ENCODE assay signal across 23 mouse cellular contexts in the genomic region with DNA sequence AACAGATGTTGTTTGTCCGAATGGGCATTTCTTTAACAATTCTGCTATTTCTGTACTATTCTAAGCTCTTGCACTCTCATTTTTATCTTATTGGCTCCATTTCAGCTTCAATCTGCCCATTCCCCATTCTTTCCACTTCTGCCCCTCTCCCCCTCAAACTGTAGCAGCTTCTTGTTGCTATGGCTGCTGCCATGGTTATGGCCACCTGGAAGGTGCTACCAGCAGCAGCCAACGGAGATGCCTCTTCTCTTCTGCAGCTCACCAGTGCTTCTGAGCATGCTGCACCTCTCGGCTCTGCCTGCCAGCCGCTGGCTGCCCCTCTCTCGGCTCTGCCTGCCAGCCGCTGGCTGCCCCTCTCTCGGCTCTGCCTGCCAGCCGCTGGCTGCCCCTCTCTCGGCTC. TPM values are rescaled to one million over a fixed set of nuclear protein-coding genes. Genes with fewer than 3 reads are reported as not detected.
DNase-seq lines count a peak whose midpoint lies in the region; ATAC-seq lines count a peak whose summit lies in the region.
"Had no signal": no experiment of that assay in that cellular context is flagged by ENCODE, and none has a peak within 500 bp of the region (broad histone marks: within the 10 kb centered on the region; RNA-seq: fewer than 3 reads in every experiment).

No protein-coding gene starts in this region.

- no peak overlapping the region for H3K4me2 ChIP-seq in neural tube, embryonic 15.5 days
- H3K4me2 ChIP-seq: embryonic facial prominence, embryonic 12.5 days; hindbrain, embryonic 13.5 days; intestine, embryonic 15.5 days; liver, embryonic 15.5 days; lung, embryonic 15.5 days had no signal

- DNase-seq in frontal cortex, postnatal 36 days (ENCODE audit: low spot score in 2 of 2), result no peak
- DNase-seq in left cerebral cortex, postnatal 4 days, result peak; percentile 3
- DNase-seq in left cerebral cortex, adult 18-20 months (ENCODE audit: low spot score in 2 of 2), result no peak
- DNase-seq: adrenal gland, postnatal 10 days; cerebellum, adult 11 months; cerebellum, adult 9-11 months; gastrocnemius, postnatal 25 days; kidney, adult 8-10 months; kidney, postnatal 25 days; liver; lung, postnatal 36 days; right cerebral cortex, postnatal 14 days had no signal

- WGBS in neural tube, embryonic 15.5 days, result 54% methylated on average over 9 of the region's 9 CpGs

- no peaks in the 10 kb centered on the region for H3K4me1 ChIP-seq in brown adipose tissue, adult 24 weeks (ENCODE audit: control insufficient read depth, insufficient read depth, insufficient read length, low read length)
- 0 out of 2 replicates have a peak, but pooled peaks cover 5% of the 10 kb centered on the region for H3K4me1 ChIP-seq in neural tube, embryonic 15.5 days
- H3K4me1 ChIP-seq: embryonic facial prominence, embryonic 12.5 days; liver, embryonic 15.5 days had no signal

- H3K36me3 ChIP-seq in neural tube, embryonic 15.5 days, result no peaks in the 10 kb centered on the region
- H3K36me3 ChIP-seq: embryonic facial prominence, embryonic 12.5 days; hindbrain, embryonic 13.5 days; intestine, embryonic 15.5 days; limb, embryonic 10.5 days; liver, embryonic 15.5 days; lung, embryonic 15.5 days had no signal

- no peak overlapping the region for H3K4me3 ChIP-seq in brown adipose tissue, adult 24 weeks (ENCODE audit: insufficient read depth, low read depth, low read length)
- H3K4me3 ChIP-seq in neural tube, embryonic 15.5 days (replicated peaks), result no peak overlapping the region
- H3K4me3 ChIP-seq: embryonic facial prominence, embryonic 12.5 days; hindbrain, embryonic 13.5 days; intestine, embryonic 15.5 days; limb, embryonic 10.5 days; liver, embryonic 15.5 days; lung, embryonic 15.5 days had no signal

- intact Hi-C loops in left cerebral cortex, postnatal 4 days (cut with DNase I), result no loop called here

- no peak overlapping the region for H3K9ac ChIP-seq in neural tube, embryonic 15.5 days (replicated peaks)
- H3K9ac ChIP-seq: embryonic facial prominence, embryonic 12.5 days; hindbrain, embryonic 13.5 days; intestine, embryonic 15.5 days; liver, embryonic 15.5 days; lung, embryonic 15.5 days had no signal

- ATAC-seq in frontal cortex, adult (ENCODE audit: low TSS enrichment), result peak; percentile 47; the same call in 1 of the 2 replicates
- ATAC-seq in neural tube, embryonic 15.5 days (ENCODE audit: low FRiP score), result no peak
- no peak for ATAC-seq in granulocyte monocyte progenitor cell, adult 5-6 weeks (replicated peaks; ENCODE audit: poor library complexity, severe bottlenecking)
- ATAC-seq: intestine, embryonic 15.5 days; midbrain, embryonic 16.5 days had no signal

- no peaks in the 10 kb centered on the region for H3K9me3 ChIP-seq in neural tube, embryonic 15.5 days (replicated peaks)
- H3K9me3 ChIP-seq: embryonic facial prominence, embryonic 12.5 days; hindbrain, embryonic 13.5 days; intestine, embryonic 15.5 days; limb, embryonic 10.5 days; liver, embryonic 15.5 days; lung, embryonic 15.5 days had no signal

- no peaks in the 10 kb centered on the region for H3K27me3 ChIP-seq in neural tube, embryonic 15.5 days (replicated peaks)
- H3K27me3 ChIP-seq: embryonic facial prominence, embryonic 12.5 days; hindbrain, embryonic 13.5 days; intestine, embryonic 15.5 days; liver, embryonic 15.5 days; lung, embryonic 15.5 days had no signal

- peak overlapping the region; percentile 67 for H3K27ac ChIP-seq in brown adipose tissue, adult 24 weeks (replicated peaks; ENCODE audit: low read depth, low read length)
- peak overlapping the region; percentile 33; the same call in 1 of the 2 replicates for H3K27ac ChIP-seq in neural tube, embryonic 15.5 days (replicated peaks)
- H3K27ac ChIP-seq: embryonic facial prominence, embryonic 12.5 days; hindbrain, embryonic 13.5 days; intestine, embryonic 15.5 days; limb, embryonic 10.5 days; liver, embryonic 15.5 days; lung, embryonic 15.5 days had no signal

RNA-seq across cellular contexts. Expression of a gene that starts 8.0 kb away (rescaled TPM):
- total RNA-seq in left cerebral cortex, postnatal 4 days (2021), result 10 to 100 TPM; 77.4 to 79.9 TPM
- total RNA-seq in left cerebral cortex, adult 18-20 months (2021), result 10 to 100 TPM; 85.9 to 92.6 TPM
- 22.5 and 30.0 TPM in 2 replicates for polyA plus RNA-seq in brown adipose tissue, adult 24 weeks (2012; ENCODE audit: insufficient read depth, insufficient read length, missing spikeins)
- 21.0 and 22.8 TPM in 2 replicates for polyA plus RNA-seq in neural tube, embryonic 15.5 days (2015; fragmentation: Nextera tagmentation; extraction: Ambion mirVana)
- 40.6 and 45.1 TPM in 2 replicates for total RNA-seq in granulocyte monocyte progenitor cell, adult 5-6 weeks (2014; fragmentation: Nextera tagmentation)
- total RNA-seq in granulocyte monocyte progenitor cell, adult 5-6 weeks (2017), result 38.7 and 57.1 TPM in 2 replicates
